Comparison of ENCODE assay signal across 18 mouse cellular contexts in the genomic region with DNA sequence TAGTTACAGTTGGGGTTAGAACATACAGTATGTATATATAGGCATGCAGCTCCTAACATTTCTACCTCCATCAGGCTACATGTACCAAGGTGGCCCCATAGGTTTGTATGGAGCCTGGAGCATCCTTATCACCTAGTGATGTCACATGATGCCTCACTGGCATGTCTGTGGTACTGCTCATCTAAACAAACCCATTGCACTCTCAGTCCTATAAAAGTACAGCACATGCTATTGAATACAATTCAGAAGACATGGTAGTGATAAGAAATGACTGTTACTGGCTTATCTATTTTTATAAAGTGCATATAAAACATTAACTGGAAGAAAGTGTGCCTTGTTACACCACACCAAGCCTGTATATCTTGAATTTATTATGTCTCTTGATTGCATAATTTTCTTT.
"Had no signal": no experiment of that assay in that cellular context is flagged by ENCODE, and none has a peak within 500 bp of the region (broad histone marks: within the 10 kb centered on the region; RNA-seq: fewer than 3 reads in every experiment).

No protein-coding gene starts in this region.

- DNase-seq: lung, adult 18-20 months; lung, embryonic 14.5 days; lung, postnatal 10 days; lung, postnatal 4 days; midbrain, embryonic 14.5 days; right cerebral cortex, postnatal 14 days; thymus, adult 18-20 months; thymus, postnatal 14 days; thymus, postnatal 36 days had no signal

- H3K4me2 ChIP-seq: lung, embryonic 14.5 days; midbrain, embryonic 12.5 days; neural tube, embryonic 12.5 days; stomach, embryonic 15.5 days had no signal

- H3K27ac ChIP-seq: liver, embryonic 14.5 days; midbrain, embryonic 10.5 days; midbrain, embryonic 12.5 days; neural tube, embryonic 12.5 days; stomach, embryonic 15.5 days; stomach, postnatal 0 days had no signal

- H3K4me1 ChIP-seq: midbrain, embryonic 10.5 days; midbrain, embryonic 12.5 days; neural tube, embryonic 12.5 days; stomach, embryonic 15.5 days had no signal

- H3K9ac ChIP-seq: liver, embryonic 14.5 days; lung, embryonic 14.5 days; midbrain, embryonic 12.5 days; neural tube, embryonic 12.5 days; stomach, embryonic 15.5 days had no signal

- ATAC-seq: midbrain, embryonic 16.5 days had no signal

- H3K27me3 ChIP-seq: megakaryocyte, embryonic 14.5 days; midbrain, embryonic 12.5 days; neural tube, embryonic 12.5 days; stomach, embryonic 15.5 days had no signal

- H3K9me3 ChIP-seq: megakaryocyte, embryonic 14.5 days; midbrain, embryonic 10.5 days; midbrain, embryonic 12.5 days; neural tube, embryonic 12.5 days; stomach, embryonic 15.5 days had no signal

- H3K36me3 ChIP-seq: midbrain, embryonic 10.5 days; midbrain, embryonic 12.5 days; neural tube, embryonic 12.5 days; stomach, embryonic 15.5 days had no signal

- H3K4me3 ChIP-seq: megakaryocyte, embryonic 14.5 days; midbrain, embryonic 10.5 days; midbrain, embryonic 12.5 days; myocyte; neural tube, embryonic 12.5 days; stomach, embryonic 15.5 days had no signal
